Mouse (Mus musculus): ENCODE results near the gene Oser1. TPM values are rescaled to one million over a fixed set of nuclear protein-coding genes. Genes with fewer than 3 reads are reported as not detected.

Gene Oser1
- polyA plus RNA-seq, 1 experiment from 2014 or later: 50.4 TPM

- Histone ChIP-seq H3K4me1 (ENCODE audit: insufficient read depth) (no peaks in the 10 kb centered on the region), H3K27ac (ENCODE audit: low read depth) (no peak overlapping the region), H3K4me3 (ENCODE audit: low read depth, low read length) (no peak overlapping the region), H3K4me2 (ENCODE audit: low read depth, low read length) (no peak overlapping the region), H3K9ac (replicated peaks) (no peak overlapping the region), H3K36me3 (replicated peaks; ENCODE audit: insufficient read depth, low read length) (no peaks in the 10 kb centered on the region), H3K9me3 (ENCODE audit: low read length) (no peaks in the 10 kb centered on the region), H3K27me3 (ENCODE audit: insufficient read depth, low read length) (peaks cover 23% of the 10 kb centered on the region)
- TF ChIP-seq CTCF (IDR thresholded peaks at IDR 0.05; ENCODE audit: low read depth) (no peak), EP300 (IDR thresholded peaks at IDR 0.05; ENCODE audit: low read depth) (no peak)
- DNase-seq: no peak
- no peak for ATAC-seq
- 73% methylated on average over 5 of the region's 5 CpGs for WGBS (ENCODE audit: insufficient replicate concordance)
Measured at GRCm38 (mm10) chr2:163379366-163379765, 45.1 kb downstream of the Oser1 start.

DNA sequence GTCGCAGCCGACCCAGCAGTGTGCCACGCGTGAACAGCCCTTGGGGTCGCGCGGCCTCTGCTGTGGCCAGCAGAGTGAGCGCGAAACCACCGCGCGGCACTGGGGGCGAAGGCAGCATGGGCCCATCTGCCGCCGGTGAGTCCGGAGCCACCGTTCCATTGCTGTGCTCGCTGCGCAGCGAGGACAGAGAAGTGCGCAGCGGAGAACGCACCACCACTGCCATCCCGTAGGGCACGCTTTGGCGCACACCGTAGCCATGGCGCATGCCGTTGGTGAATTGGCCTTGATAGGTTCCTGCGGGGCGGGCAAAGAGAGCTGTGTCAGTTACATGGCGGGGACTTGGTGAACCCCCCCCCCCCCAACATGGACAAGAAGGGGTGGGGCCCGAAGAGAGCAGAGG is 48.4 kb downstream of the Oser1 start:
- WGBS (ENCODE audit: insufficient replicate concordance): 44% methylated on average over 29 of the region's 33 CpGs
- Histone ChIP-seq H3K4me1 (ENCODE audit: insufficient read depth) (no peaks in the 10 kb centered on the region), H3K9me3 (ENCODE audit: low read length) (no peaks in the 10 kb centered on the region), H3K4me3 (ENCODE audit: low read depth, low read length) (no peak overlapping the region), H3K36me3 (replicated peaks; ENCODE audit: insufficient read depth, low read length) (no peaks in the 10 kb centered on the region), H3K4me2 (ENCODE audit: low read depth, low read length) (no peak overlapping the region), H3K27me3 (ENCODE audit: insufficient read depth, low read length) (peaks cover 27% of the 10 kb centered on the region), H3K9ac (replicated peaks) (no peak overlapping the region), H3K27ac (ENCODE audit: low read depth) (no peak overlapping the region)
- ATAC-seq: no peak
- TF ChIP-seq EP300 (IDR thresholded peaks at IDR 0.05; ENCODE audit: low read depth): no peak
- no peak for TF ChIP-seq CTCF (IDR thresholded peaks at IDR 0.05; ENCODE audit: low read depth)
- no peak for DNase-seq

GRCm38 (mm10) chr2:163375468-163375867 is 49.0 kb downstream of the Oser1 start:
- DNase-seq (no peak), ATAC-seq (no peak)
- H3K4me1 ChIP-seq (ENCODE audit: insufficient read depth): no peaks in the 10 kb centered on the region
- WGBS (ENCODE audit: insufficient replicate concordance): 34% methylated on average over 28 of the region's 35 CpGs
- peaks cover 27% of the 10 kb centered on the region for H3K27me3 ChIP-seq (ENCODE audit: insufficient read depth, low read length)
- no peak overlapping the region for H3K9ac ChIP-seq (replicated peaks)
- no peak for TF ChIP-seq EP300 (IDR thresholded peaks at IDR 0.05; ENCODE audit: low read depth)
- no peak for TF ChIP-seq CTCF (IDR thresholded peaks at IDR 0.05; ENCODE audit: low read depth)
- no peak overlapping the region for H3K4me3 ChIP-seq (ENCODE audit: low read depth, low read length)
- H3K9me3 ChIP-seq (ENCODE audit: low read length): no peaks in the 10 kb centered on the region
- H3K27ac ChIP-seq (ENCODE audit: low read depth): no peak overlapping the region
- no peak overlapping the region for H3K4me2 ChIP-seq (ENCODE audit: low read depth, low read length)
- no peaks in the 10 kb centered on the region for H3K36me3 ChIP-seq (replicated peaks; ENCODE audit: insufficient read depth, low read length)

DNA sequence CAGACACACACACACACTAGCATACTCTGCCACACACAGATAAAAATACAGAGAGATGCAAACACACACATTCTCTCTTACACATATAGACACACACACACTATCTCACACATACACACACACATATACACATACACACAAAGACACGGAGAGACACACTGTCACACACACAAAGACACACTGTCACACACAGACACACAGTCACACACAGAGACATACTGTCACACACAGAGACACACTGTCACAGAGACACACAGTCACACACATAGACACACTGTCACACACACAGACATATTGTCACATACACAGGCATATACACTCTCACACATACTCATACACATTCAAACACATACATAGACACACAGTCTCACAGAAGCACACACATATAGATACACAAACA is 51.9 kb downstream of the Oser1 start:
- no peak overlapping the region for H3K4me2 ChIP-seq (ENCODE audit: low read depth, low read length)
- no peaks in the 10 kb centered on the region for H3K36me3 ChIP-seq (replicated peaks; ENCODE audit: insufficient read depth, low read length)
- TF ChIP-seq CTCF (IDR thresholded peaks at IDR 0.05; ENCODE audit: low read depth): no peak
- TF ChIP-seq EP300 (IDR thresholded peaks at IDR 0.05; ENCODE audit: low read depth): no peak
- WGBS (ENCODE audit: insufficient replicate concordance): 65% methylated on average over 1 of the region's 1 CpGs
- H3K9ac ChIP-seq (replicated peaks): no peak overlapping the region
- ATAC-seq: no peak
- no peak overlapping the region for H3K4me3 ChIP-seq (ENCODE audit: low read depth, low read length)
- no peaks in the 10 kb centered on the region for H3K4me1 ChIP-seq (ENCODE audit: insufficient read depth)
- H3K27me3 ChIP-seq (ENCODE audit: insufficient read depth, low read length): peaks cover 27% of the 10 kb centered on the region
- H3K9me3 ChIP-seq (ENCODE audit: low read length): no peaks in the 10 kb centered on the region
- no peak for DNase-seq
- H3K27ac ChIP-seq (ENCODE audit: low read depth): no peak overlapping the region

GRCm38 (mm10) chr2:163370175-163370574 is 54.3 kb downstream of the Oser1 start:
- Histone ChIP-seq H3K9ac (replicated peaks) (no peak overlapping the region), H3K9me3 (ENCODE audit: low read length) (no peaks in the 10 kb centered on the region), H3K36me3 (replicated peaks; ENCODE audit: insufficient read depth, low read length) (no peaks in the 10 kb centered on the region), H3K27me3 (ENCODE audit: insufficient read depth, low read length) (peaks cover 12% of the 10 kb centered on the region; the same call in 1 of the 2 replicates), H3K4me2 (ENCODE audit: low read depth, low read length) (no peak overlapping the region), H3K27ac (ENCODE audit: low read depth) (no peak overlapping the region), H3K4me3 (ENCODE audit: low read depth, low read length) (no peak overlapping the region), H3K4me1 (ENCODE audit: insufficient read depth) (no peaks in the 10 kb centered on the region)
- ATAC-seq: no peak
- no peak for DNase-seq
- 48% methylated on average over 4 of the region's 4 CpGs for WGBS (ENCODE audit: insufficient replicate concordance)
- TF ChIP-seq EP300 (IDR thresholded peaks at IDR 0.05; ENCODE audit: low read depth): no peak
- TF ChIP-seq CTCF (IDR thresholded peaks at IDR 0.05; ENCODE audit: low read depth): no peak

DNA sequence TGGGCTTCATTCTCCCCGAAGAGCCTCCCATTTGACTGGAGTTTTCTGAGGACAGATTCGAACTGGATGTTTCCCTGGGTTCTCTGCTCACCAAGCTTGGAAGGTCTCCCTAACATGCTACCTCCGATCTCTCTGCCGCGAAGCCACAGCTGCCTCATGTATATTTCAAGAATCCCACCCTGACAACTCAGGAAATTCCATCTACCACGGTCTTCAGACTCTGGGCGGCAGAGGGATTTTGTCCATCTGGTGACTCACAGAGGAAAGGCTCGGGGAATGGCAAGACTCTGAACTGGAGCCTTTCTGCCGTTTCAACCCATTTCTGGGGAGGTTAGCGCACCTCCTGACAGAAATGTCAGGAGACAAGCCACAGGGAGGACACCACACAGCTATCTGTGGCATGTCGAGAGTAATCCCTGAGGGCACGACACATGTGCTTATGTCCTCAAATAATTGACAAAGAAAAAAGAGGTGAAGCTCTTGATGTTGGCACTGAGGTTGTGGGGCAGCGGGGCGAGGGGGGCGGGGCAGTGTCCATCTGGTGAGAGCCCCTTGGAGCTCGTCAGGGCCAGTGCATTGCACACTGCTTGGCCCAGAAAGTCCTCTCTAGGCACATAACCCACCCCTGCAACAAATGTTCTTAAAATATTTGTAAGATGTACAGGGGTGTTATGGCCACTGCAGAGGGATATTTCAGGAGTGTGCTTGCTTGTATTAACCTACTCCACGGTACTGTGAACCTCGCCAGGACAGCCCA is 59.5 kb downstream of the Oser1 start:
- TF ChIP-seq EP300 (IDR thresholded peaks at IDR 0.05; ENCODE audit: low read depth) (no peak), CTCF (IDR thresholded peaks at IDR 0.05; ENCODE audit: low read depth) (no peak)
- H3K9ac ChIP-seq (replicated peaks): no peak overlapping the region
- H3K4me2 ChIP-seq (ENCODE audit: low read depth, low read length): no peak overlapping the region
- H3K36me3 ChIP-seq (replicated peaks; ENCODE audit: insufficient read depth, low read length): no peaks in the 10 kb centered on the region
- no peak overlapping the region for H3K27ac ChIP-seq (ENCODE audit: low read depth)
- DNase-seq: no peak
- 67% methylated on average over 18 of the region's 18 CpGs for WGBS (ENCODE audit: insufficient replicate concordance)
- ATAC-seq: no peak
- no peaks in the 10 kb centered on the region for H3K4me1 ChIP-seq (ENCODE audit: insufficient read depth)
- H3K4me3 ChIP-seq (ENCODE audit: low read depth, low read length): no peak overlapping the region
- H3K27me3 ChIP-seq (ENCODE audit: insufficient read depth, low read length): no peaks in the 10 kb centered on the region
- H3K9me3 ChIP-seq (ENCODE audit: low read length): no peaks in the 10 kb centered on the region
